Mouse (Mus musculus) left cerebral cortex, adult 2 months (tissue): ENCODE results near the gene Serpinb5. TPM values are rescaled to one million over a fixed set of nuclear protein-coding genes. Genes with fewer than 3 reads are reported as not detected.

ENCODE experiments used
- DNase-seq, 2 experiments: peaks; one replicate each; pipeline ENCODE4 v3.0.0; 2021 to 2022; ENCODE audit warnings: low spot score in 2 of 2, mixed read lengths in 1 of 2; ENCODE audit errors: extremely low spot score in 1 of 2
- H3K27ac ChIP-seq: fragments of 200-600 bp; 2 replicates; pipeline ENCODE4 v1.8.1; 2022
- H3K4me3 ChIP-seq: fragments of 200-600 bp; 2 replicates; pipeline ENCODE4 v1.8.1; 2022
- CTCF ChIP-seq: fragments of 200-600 bp; IDR thresholded peaks from 2 replicates; pipeline ENCODE4 v1.8.1; 2022; ENCODE audit warnings: antibody characterized with exemption, mild to moderate bottlenecking, moderate library complexity
- intact Hi-C: fragments of 180-260 bp; cut with DNase I; formaldehyde crosslinking; loops from one replicate; pipeline ENCODE4 v1.15.1; 2025
- long read RNA-seq, 2 experiments: library from polyadenylated mRNA; stranded (forward); transcript quantifications; one replicate each; pipeline ENCODE4 v2.0.0; 2021; ENCODE audit warnings: borderline mapping rate in 2 of 2
- total RNA-seq, 2 experiments: library from RNA; stranded (reverse); gene quantifications; 2 replicates each; pipeline ENCODE4 v1.2.3; 2021

Serpinb5 gene
- total RNA-seq: not detected
- long read RNA-seq, experiment 1: 0 reads
- long read RNA-seq, experiment 2: 0 reads

DNA sequence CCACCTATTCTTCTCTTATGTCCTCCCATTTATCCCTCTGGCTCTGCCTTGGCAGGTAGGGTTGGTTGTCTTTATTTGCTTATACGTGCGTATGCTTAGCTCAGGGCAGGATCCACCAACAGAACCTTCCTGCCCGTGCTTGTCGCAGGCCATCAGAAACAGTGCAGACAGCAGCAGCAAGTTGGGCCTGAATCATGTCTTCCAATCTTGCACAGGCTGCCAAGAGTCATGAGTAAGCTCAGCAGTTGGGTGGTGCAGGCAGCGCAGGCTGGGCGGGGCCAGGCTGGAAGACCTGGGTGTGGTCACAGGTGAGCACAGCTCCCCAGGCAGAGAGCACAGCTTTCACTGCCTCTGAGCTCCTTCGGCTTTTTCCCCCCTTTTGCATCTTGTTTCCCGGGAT, at the start of gene Serpinb5:
Serpinb5 (plus strand) TSS at position 327 of the 400 bp plus-strand sequence.
- Histone ChIP-seq H3K27ac (no peak within 1 kb of the TSS), H3K4me3 (no peak within 1 kb of the TSS)
- DNase-seq: no peak
- TF ChIP-seq CTCF: no peak
- intact Hi-C loops: no loop called here

DNA sequence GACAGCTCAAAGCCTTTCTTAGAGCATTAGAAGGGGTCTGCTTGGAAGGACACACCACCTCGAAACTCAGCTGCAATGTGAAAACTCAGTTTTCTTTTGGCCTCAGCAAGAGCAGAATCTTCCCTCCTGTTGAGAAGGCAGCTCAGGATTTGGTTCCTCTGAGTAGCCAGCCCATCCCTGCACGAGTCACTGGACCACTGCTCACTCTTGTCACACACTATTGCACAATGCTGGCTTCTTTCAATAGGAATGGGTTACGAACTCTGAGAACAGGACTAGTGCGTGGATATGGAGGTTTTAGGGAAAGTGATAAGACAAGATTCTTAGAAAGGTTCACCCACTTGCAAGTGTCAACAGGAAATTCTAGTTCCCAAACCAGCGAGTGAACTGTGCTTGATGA, 46.1 kb upstream of the Serpinb5 start:
- Histone ChIP-seq H3K4me3 (no peak overlapping the region), H3K27ac (no peak overlapping the region)
- no peak for DNase-seq
- intact Hi-C loops: loop anchor here (5.0 kb wide), 2 partner anchors 67 to 388 kb away; no protein-coding TSS in a partner anchor
- no peak for TF ChIP-seq CTCF

DNA sequence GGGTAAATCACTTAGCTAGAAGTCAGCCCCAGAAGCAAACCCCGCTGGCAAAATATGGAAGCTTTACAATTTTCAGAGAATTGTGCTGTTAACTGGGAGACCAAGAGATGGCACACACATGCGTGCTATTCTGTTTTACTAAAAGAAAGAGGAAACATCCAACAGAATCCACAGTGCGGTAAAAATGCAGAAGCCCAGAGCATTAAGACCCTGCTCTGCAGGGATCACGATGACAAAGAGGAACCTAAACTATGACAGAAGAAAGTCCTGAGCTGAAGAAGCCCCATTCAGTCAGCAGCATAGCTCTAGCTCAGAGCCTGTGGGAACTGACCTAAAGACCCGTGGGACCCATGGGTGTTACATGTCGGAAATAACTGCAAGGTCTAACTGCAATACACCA, 45.7 kb upstream of the Serpinb5 start:
- intact Hi-C loops: loop anchor here (5.0 kb wide), 2 partner anchors 67 to 388 kb away; no protein-coding TSS in a partner anchor
- no peak for DNase-seq
- no peak for TF ChIP-seq CTCF
- Histone ChIP-seq H3K4me3 (no peak overlapping the region), H3K27ac (no peak overlapping the region)

DNA sequence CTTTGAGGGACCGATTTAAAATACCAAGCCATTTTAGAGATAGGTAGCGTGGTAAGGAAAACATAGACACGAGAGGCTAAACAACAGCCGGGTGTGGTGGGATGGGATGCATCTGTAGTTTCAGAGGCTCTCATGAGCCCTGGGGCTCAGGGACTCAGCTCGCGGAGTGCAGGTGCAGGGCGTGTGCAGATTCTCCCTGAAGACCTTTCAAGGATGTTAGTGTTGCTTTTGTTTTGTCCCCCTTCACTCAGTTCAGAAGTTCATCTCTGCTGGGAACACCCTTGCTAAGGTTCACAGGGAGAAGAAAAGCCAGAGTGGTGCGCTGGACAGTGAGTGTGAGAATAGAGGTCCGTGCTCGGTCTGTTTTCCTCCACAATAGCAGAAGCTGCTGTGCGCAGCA, 44.2 kb upstream of the Serpinb5 start:
- Histone ChIP-seq H3K27ac (no peak overlapping the region), H3K4me3 (no peak overlapping the region)
- intact Hi-C loops: loop anchor here (5.0 kb wide), 2 partner anchors 66 to 389 kb away; no protein-coding TSS in a partner anchor
- no peak for TF ChIP-seq CTCF
- no peak for DNase-seq

DNA sequence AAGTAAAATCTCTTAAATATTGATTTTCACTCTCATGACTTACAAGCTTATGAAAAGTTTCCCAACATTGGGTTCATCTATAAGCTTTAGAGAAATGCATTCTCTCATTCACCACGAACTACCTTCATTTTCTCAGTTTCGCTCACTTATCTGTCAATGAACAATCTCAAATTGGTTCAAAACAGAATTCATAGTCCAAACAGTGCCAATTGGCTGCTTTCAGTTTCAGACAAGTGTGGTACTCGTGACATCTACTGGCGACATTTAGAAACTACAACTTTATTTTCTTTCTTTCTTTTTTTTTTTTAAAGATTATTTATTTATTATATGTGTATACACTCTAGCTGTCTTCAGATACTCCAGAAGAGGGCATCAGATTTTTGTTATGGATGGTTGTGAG, 42.6 kb upstream of the Serpinb5 start:
- TF ChIP-seq CTCF: peak; percentile 60
- no peak overlapping the region for H3K4me3 ChIP-seq
- no peak for DNase-seq
- intact Hi-C loops: loop anchor here (5.0 kb wide), 2 partner anchors 64 to 391 kb away; no protein-coding TSS in a partner anchor
- no peak overlapping the region for H3K27ac ChIP-seq

DNA sequence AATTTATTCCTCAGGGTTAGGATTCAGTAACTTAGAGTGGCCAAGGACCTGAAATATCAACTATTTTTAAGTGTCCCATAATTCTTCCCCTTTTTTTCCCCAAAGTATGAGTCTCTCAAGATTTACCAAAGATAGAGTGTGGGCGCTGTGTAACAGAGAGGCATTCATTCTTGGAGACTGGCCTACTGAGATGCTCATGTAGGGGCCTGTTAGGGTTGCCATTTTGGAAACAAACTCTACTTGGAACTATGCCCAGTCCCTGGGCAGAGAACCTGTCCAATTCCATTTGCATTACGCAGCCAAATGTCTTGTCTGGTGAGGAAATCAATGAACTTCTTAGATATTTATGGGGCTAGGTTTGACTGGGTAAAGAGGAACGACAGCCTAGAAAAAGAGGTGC, 38.7 kb upstream of the Serpinb5 start:
- TF ChIP-seq CTCF: no peak
- DNase-seq: no peak
- intact Hi-C loops: loop anchor here (1.0 kb wide), 1 partner anchor 44 kb away; no protein-coding TSS in a partner anchor
- H3K4me3 ChIP-seq: no peak overlapping the region
- H3K27ac ChIP-seq: no peak overlapping the region

DNA sequence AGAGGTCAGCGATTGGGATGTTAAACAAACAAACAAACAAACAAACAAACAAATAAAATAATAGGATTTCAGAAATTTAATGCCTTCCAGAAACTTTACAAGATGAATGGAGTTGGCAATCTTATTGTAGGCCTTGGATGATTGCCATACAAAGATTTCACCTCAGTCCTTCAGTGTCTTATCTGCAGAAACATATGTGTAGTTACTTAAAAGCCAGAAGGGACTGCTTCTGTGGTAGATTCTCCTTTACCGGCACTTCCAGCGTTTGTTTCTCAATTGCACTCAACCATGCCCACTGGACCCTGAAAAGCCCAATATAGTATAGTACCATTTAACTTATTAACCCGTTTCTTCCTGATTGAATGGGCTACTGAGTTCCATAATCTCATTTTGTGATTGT, 32.2 kb upstream of the Serpinb5 start:
- no peak for TF ChIP-seq CTCF
- intact Hi-C loops: no loop called here

DNA sequence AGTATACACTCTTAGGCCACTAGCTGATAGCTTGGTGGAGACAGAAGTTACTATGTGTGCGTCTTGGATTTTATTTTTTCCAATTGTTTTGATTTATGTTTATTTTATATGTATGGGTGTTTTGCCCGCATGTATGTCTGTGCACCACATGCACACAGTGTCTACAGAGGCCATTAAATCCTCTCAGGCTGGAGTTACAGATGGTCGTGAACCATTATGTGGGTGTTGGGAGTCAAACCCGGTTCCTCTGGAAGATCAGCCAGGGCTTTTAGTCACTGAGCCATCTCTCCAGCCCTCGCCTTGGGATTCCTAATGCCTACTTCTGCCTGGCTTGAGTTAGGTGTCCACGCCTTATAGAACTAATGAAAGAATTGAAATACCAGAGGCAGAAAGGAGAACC, 4.6 kb downstream of the Serpinb5 start:
- Histone ChIP-seq H3K27ac (peak overlapping the region; percentile 22; the same call in 1 of the 2 replicates), H3K4me3 (no peak overlapping the region)
- TF ChIP-seq CTCF: no peak
- intact Hi-C loops: no loop called here
- no peak for DNase-seq

More for the DNA sequence above, 32.2 kb upstream of the Serpinb5 start:
- DNase-seq: no peak
- Histone ChIP-seq H3K4me3 (no peak overlapping the region), H3K27ac (no peak overlapping the region)

DNA sequence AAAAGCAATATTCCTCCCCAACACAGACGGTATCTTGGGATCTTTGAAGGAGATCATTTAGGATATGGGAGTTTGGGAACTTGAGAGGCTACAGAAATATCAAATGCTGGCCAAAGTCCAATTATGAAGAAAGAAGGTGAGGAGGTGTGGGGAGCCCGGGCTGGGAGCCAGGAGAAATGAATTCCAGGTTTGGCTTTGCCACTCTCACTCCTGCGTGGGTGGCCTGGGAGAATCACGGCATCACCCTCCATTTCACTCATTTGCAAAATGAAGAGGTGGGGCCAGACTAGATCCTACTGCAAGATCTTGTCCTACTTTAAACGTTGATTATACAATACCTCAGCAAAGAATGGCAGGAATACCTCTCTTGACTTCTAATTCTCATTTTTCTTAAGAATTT, 5.1 kb downstream of the Serpinb5 start:
- peak; percentile 69 to 73 for DNase-seq
- no peak for TF ChIP-seq CTCF

DNA sequence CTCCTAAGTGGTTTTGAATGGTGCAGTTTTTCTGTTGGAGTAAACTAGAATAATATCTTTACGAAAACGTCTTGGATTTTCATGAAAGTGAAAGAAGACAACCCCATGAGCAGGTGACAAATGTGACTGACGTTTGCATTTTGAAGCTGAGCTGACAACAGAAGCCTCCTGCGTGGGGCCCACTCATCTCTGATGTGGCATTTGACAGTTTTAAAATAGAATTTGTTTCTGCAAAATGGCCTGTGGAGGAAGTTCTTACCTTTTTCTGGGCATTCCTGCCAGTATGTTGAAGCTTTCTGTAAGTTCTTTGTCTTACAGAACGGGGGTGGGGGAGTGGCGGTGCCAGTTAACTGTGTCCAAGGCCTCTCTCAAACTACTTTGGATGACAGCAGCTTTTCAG, 5.8 kb downstream of the Serpinb5 start:
- intact Hi-C loops: loop anchor here (1.0 kb wide), 1 partner anchor 44 kb away; no protein-coding TSS in a partner anchor
- Histone ChIP-seq H3K4me3 (no peak overlapping the region), H3K27ac (no peak overlapping the region)
- no peak for DNase-seq
- TF ChIP-seq CTCF: no peak

More for the DNA sequence above, 5.1 kb downstream of the Serpinb5 start:
- intact Hi-C loops: loop anchor here (1.0 kb wide), 1 partner anchor 44 kb away; no protein-coding TSS in a partner anchor
- no peak overlapping the region for H3K4me3 ChIP-seq
- peak overlapping the region; percentile 61 for H3K27ac ChIP-seq

DNA sequence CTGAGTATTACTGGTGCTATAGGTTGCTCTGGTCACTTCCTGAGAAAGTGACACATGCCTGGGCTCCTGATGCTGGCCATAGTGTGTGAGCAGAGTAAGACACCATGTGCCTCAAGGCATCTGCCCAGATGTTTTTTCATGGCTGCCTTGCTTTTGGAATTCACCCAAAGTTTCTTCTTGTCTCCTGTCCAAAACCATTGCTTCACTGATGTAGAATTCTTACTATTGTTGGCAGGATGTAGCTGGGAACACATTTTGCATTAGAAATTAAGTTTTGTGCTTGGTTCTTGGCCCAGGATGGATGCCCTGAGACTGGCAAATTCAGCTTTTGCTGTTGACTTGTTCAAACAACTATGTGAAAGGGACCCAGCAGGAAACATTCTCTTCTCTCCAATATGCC, 9.0 kb downstream of the Serpinb5 start:
- no peak for DNase-seq
- TF ChIP-seq CTCF: no peak
- H3K4me3 ChIP-seq: no peak overlapping the region
- no peak overlapping the region for H3K27ac ChIP-seq
- intact Hi-C loops: no loop called here

DNA sequence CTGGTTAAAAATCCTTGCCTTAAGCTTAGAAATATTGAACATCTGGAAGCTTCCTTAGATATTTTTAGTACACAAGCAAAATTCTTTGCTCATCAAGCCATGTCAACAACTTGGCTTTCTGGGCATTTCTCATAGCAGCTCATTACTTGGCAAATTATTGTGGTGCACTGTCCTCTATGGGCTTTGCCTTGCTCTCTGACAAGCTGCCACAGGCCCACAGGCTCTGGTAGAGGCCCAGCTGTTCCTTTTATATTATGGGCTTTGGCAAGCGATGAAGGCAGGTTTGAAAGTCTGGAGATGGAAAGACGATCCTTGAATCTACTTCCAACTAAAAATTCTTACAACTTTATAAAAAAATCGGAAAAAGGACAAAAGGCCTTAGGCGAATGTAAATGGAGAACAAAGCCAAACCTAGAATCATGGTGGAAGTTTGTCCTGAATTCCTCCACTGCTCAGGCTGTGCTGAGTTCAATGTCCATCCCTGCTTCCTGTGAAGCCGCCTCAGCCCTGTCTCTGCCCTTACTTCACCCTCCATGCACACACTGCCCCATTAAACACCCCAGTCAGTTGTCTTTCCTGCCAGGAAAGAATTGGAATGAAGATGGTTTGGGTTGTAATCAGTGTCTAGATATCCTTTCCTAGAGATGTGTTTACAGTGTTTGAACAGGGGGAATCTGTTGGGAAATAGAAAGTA, 14.4 kb downstream of the Serpinb5 start:
- no peak overlapping the region for H3K27ac ChIP-seq
- intact Hi-C loops: no loop called here
- no peak for DNase-seq
- TF ChIP-seq CTCF: no peak
- no peak overlapping the region for H3K4me3 ChIP-seq

DNA sequence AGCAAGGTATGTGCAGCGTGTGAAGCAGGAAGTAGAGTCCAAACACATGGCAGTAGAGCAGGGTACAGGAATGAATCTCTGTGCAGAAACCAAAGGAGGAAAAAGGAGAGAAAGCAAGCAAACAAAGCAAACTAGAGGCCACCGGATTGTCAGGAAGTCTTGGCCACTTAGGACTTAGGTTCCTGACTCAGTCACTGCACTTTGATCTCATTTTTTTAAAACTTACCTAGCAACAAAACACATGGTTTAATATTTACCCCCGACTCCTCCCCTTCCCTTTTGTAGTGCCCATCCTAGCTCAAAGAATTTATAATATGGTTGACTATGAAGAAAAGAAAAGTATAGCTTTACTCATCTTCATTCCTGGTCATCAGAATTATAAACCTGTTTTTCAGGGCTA, 15.2 kb downstream of the Serpinb5 start:
- DNase-seq: no peak
- no peak for TF ChIP-seq CTCF
- H3K4me3 ChIP-seq: no peak overlapping the region
- intact Hi-C loops: no loop called here
- no peak overlapping the region for H3K27ac ChIP-seq
